In genomic region chr2:154507076-154507475, GRCm38 (mm10) we compare ENCODE assay signal across 17 mouse cellular contexts. TPM values are rescaled to one million over a fixed set of nuclear protein-coding genes. Genes with fewer than 3 reads are reported as not detected.
DNase-seq lines count a peak whose midpoint lies in the region; TF ChIP-seq lines count a peak whose summit lies in the region.
"Had no signal": no experiment of that assay in that cellular context is flagged by ENCODE, and none has a peak within 500 bp of the region (broad histone marks: within the 10 kb centered on the region; RNA-seq: fewer than 3 reads in every experiment).

No protein-coding gene starts in this region.

- no peak overlapping the region for H3K4me3 ChIP-seq in gastrocnemius, adult 2 months
- no peak overlapping the region for H3K4me3 ChIP-seq in left cerebral cortex, adult 2 months
- no peak overlapping the region for H3K4me3 ChIP-seq in kidney, adult 2 months (ENCODE audit: insufficient read depth, low read depth, low read length)
- H3K4me3 ChIP-seq: embryonic facial prominence, embryonic 12.5 days; heart, adult 2 months had no signal

- intact Hi-C loops in gastrocnemius, adult 2 months (cut with DNase I) = no loop called here
- intact Hi-C loops in left cerebral cortex, adult 2 months (cut with DNase I) = no loop called here
- intact Hi-C loops in left cerebral cortex, postnatal 36 days (cut with DNase I) = no loop called here

- no peak for TF ChIP-seq CTCF in gastrocnemius, adult 2 months (IDR thresholded peaks at IDR 0.05)
- TF ChIP-seq CTCF in left cerebral cortex, adult 2 months (IDR thresholded peaks at IDR 0.05) = no peak
- TF ChIP-seq CTCF in brain, embryonic 14.5 days (IDR thresholded peaks at IDR 0.05; ENCODE audit: borderline replicate concordance, extremely low read depth, insufficient read depth, insufficient read length) = no peak
- TF ChIP-seq CTCF in kidney, adult 2 months (conservative IDR thresholded peaks at IDR 0.05; ENCODE audit: insufficient read depth, insufficient read length, low read depth, low read length) = no peak

- DNase-seq in gastrocnemius, adult 2 months = no peak
- no peak for DNase-seq in gastrocnemius, adult 18-20 months (ENCODE audit: low spot score)
- DNase-seq in left cerebral cortex, adult 2 months (ENCODE audit: extremely low spot score in 1 of 2, low spot score in 2 of 2) = no peak
- no peak for DNase-seq in left cerebral cortex, postnatal 36 days (ENCODE audit: low spot score in 2 of 2)
- DNase-seq in Muller cell, postnatal 12 days (ENCODE audit: inconsistent ontology term) = peak; percentile 35
- peak; percentile 78 for DNase-seq in brain, embryonic 14.5 days (ENCODE audit: low read depth)
- DNase-seq in kidney, adult 2 months = no peak
- DNase-seq: adrenal gland, adult 8-10 months; adrenal gland, postnatal 36 days; embryo, embryonic 11 days; heart, postnatal 36 days had no signal

- peaks cover 3% of the 10 kb centered on the region; the same call in 1 of the 2 replicates for H3K4me1 ChIP-seq in kidney, adult 2 months (ENCODE audit: control insufficient read depth, insufficient read depth, low read length)
- H3K4me1 ChIP-seq: embryonic facial prominence, embryonic 12.5 days had no signal

- peak overlapping the region; percentile 75 for H3K27ac ChIP-seq in gastrocnemius, adult 2 months
- H3K27ac ChIP-seq in left cerebral cortex, adult 2 months = peak overlapping the region; percentile 75
- no peak overlapping the region for H3K27ac ChIP-seq in kidney, adult 2 months (ENCODE audit: insufficient read depth, low read depth, low read length)
- H3K27ac ChIP-seq: embryonic facial prominence, embryonic 12.5 days; heart, adult 2 months had no signal

- TF ChIP-seq POLR2A in brain, embryonic 14.5 days (IDR thresholded peaks at IDR 0.05; ENCODE audit: borderline replicate concordance, extremely low read depth, insufficient read depth, insufficient read length, poor library complexity, severe bottlenecking) = no peak
- no peak for TF ChIP-seq POLR2A in kidney, adult 2 months (IDR thresholded peaks at IDR 0.05; ENCODE audit: low read depth, low read length)

- H3K36me3 ChIP-seq in kidney, adult 2 months (ENCODE audit: control insufficient read depth, insufficient read depth, low read length) = peaks cover 3% of the 10 kb centered on the region; the same call in 1 of the 2 replicates

- 69% methylated on average over 2 of the region's 2 CpGs for WGBS in kidney, adult 2 months

- H3K27me3 ChIP-seq in kidney, adult 2 months (replicated peaks; ENCODE audit: control insufficient read depth, insufficient read depth, low read length) = no peaks in the 10 kb centered on the region
- H3K27me3 ChIP-seq: embryonic facial prominence, embryonic 12.5 days had no signal

RNA-seq across cellular contexts. Expression of gene 1700003F12Rik, which starts 39.8 kb away (rescaled TPM):
- not detected for total RNA-seq in gastrocnemius, adult 2 months (2021)
- not detected for total RNA-seq in gastrocnemius, adult 18-20 months (2021)
- total RNA-seq in left cerebral cortex, adult 2 months (2021) = under 1 TPM in 1 of 2 experiments, not detected in 1; 0.70 TPM
- 1 to 10 TPM in 1 of 2 experiments, under 1 TPM in 1; 0.49 to 1.2 TPM for total RNA-seq in left cerebral cortex, postnatal 36 days (2021)
- polyA plus RNA-seq in brain, embryonic 14.5 days (2012; rRNA removed) = 0.40 and 0.66 TPM in 2 replicates
- polyA plus RNA-seq in kidney, adult 2 months (2012; rRNA removed) = 0.29 and 0.52 TPM in 2 replicates
- total RNA-seq: common myeloid progenitor, adult 5-6 weeks; heart, adult 2 months; heart, postnatal 36 days had no signal

RNA-seq across cellular contexts. Expression of gene Actl10, which starts 44.5 kb away (rescaled TPM):
- not detected for total RNA-seq in gastrocnemius, adult 2 months (2021)
- total RNA-seq in gastrocnemius, adult 18-20 months (2021) = not detected
- not detected for total RNA-seq in left cerebral cortex, adult 2 months (2021)
- total RNA-seq in left cerebral cortex, postnatal 36 days (2021) = not detected
- polyA plus RNA-seq in brain, embryonic 14.5 days (2012; rRNA removed) = 0.08 TPM in 1 of 2 replicates, not detected in the other
- 0.05 TPM in 1 of 2 replicates, not detected in the other for polyA plus RNA-seq in kidney, adult 2 months (2012; rRNA removed)
- total RNA-seq: adrenal gland, postnatal 36 days; common myeloid progenitor, adult 5-6 weeks; gastrocnemius, postnatal 14 days; heart, adult 2 months; heart, postnatal 36 days had no signal
- polyA plus RNA-seq: heart, adult 2 months; heart, embryonic 11.5 days; heart, postnatal 0 days had no signal

RNA-seq across cellular contexts. Expression of gene Necab3, which starts 51.6 kb away (rescaled TPM):
- under 1 TPM; 0.33 to 0.36 TPM for total RNA-seq in gastrocnemius, adult 2 months (2021)
- total RNA-seq in gastrocnemius, adult 18-20 months (2021) = under 1 TPM; 0.30 to 0.36 TPM
- total RNA-seq in left cerebral cortex, adult 2 months (2021) = 10 to 100 TPM; 79.3 to 82.7 TPM
- 10 to 100 TPM; 88.7 to 95.3 TPM for total RNA-seq in left cerebral cortex, postnatal 36 days (2021)
- polyA plus RNA-seq in brain, embryonic 14.5 days (2012; rRNA removed) = 11.6 and 22.0 TPM in 2 replicates
- polyA plus RNA-seq in kidney, adult 2 months (2012; rRNA removed) = 1.5 and 1.8 TPM in 2 replicates

Comparison
In these comparisons a context has a peak if more than half of its experiments do, and no peak if none do; other contexts are left out.
1. DNase-seq: peak in Muller cell, postnatal 12 days (single experiment) and brain, embryonic 14.5 days (single experiment); none in gastrocnemius, adult 2 months (single experiment), gastrocnemius, adult 18-20 months (single experiment), left cerebral cortex, adult 2 months (0 of 2), left cerebral cortex, postnatal 36 days (0 of 2) and kidney, adult 2 months (single experiment).
2. RNA of gene Necab3, which starts 51.6 kb away (total RNA-seq): 88.7 to 95.3 TPM in left cerebral cortex, postnatal 36 days and 79.3 to 82.7 TPM in left cerebral cortex, adult 2 months; 0.33 to 0.36 TPM in gastrocnemius, adult 2 months and 0.30 to 0.36 TPM in gastrocnemius, adult 18-20 months; every median in the first group is over 10 times any median in the second.